Mouse (Mus musculus) macrophage (primary cell): ENCODE measurements around the gene Kif18b. TPM values are rescaled to one million over a fixed set of nuclear protein-coding genes. Genes with fewer than 3 reads are reported as not detected.

Experiments
- H3K27ac ChIP-seq: fragments of 350-480 bp; formaldehyde crosslinking; 2 replicates; pipeline ENCODE4 v1.9.0; 2021
- H3K36me3 ChIP-seq: fragments of 350-480 bp; formaldehyde crosslinking; 2 replicates; pipeline ENCODE4 v1.9.0; 2021; ENCODE audit errors: inconsistent target
- H3K4me3 ChIP-seq: fragments of 350-480 bp; formaldehyde crosslinking; 2 replicates; pipeline ENCODE4 v1.9.0; 2021; ENCODE audit errors: inconsistent target
- H3K79me2 ChIP-seq: fragments of 350-480 bp; formaldehyde crosslinking; 2 replicates; pipeline ENCODE4 v1.9.0; 2021; ENCODE audit errors: inconsistent target
- WGBS: methylation state at CpG from one replicate; pipeline ENCODE4 v1.1.7; 2026; ENCODE audit warnings: inconsistent platforms; ENCODE audit not compliant: missing documents; 5-methylcytosine and 5-hydroxymethylcytosine counted together
- polyA plus RNA-seq: library from polyadenylated mRNA; stranded (reverse); fragments of 250-400 nt; gene quantifications from 3 replicates; pipeline ENCODE4 v1.2.4, GENCODE M21; 2018; ENCODE audit warnings: inconsistent platforms

The Kif18b gene
- polyA plus RNA-seq, 1 experiment from 2014 or later: 2.2 TPM

DNA sequence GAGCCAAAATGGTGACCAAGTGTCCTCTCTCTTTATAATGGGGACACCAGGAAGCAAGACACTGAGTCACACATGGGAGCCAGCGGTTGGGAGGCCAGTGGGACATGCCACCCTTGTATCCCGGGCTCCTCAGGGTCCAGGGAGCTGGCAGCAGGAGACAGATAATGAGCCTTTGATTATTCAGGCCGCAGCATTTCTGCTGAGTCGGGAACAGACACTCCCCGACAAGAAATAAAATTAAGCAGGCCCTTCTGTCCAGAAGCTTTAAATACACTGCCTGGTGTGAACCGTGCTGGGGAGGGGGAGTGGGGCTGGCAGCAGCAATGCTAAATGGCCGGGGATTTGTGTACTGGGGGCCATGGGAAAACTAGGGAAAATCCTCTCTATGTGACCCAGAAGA lies 13.5 kb downstream of the Kif18b start:
- Histone ChIP-seq H3K79me2 (peaks cover 10% of the 10 kb centered on the region; the same call in 1 of the 2 replicates), H3K4me3 (no peak overlapping the region), H3K27ac (no peak overlapping the region), H3K36me3 (0 out of 2 replicates have a peak, but pooled peaks cover 5% of the 10 kb centered on the region)
- WGBS: 93% methylated on average over 6 of the region's 7 CpGs

DNA sequence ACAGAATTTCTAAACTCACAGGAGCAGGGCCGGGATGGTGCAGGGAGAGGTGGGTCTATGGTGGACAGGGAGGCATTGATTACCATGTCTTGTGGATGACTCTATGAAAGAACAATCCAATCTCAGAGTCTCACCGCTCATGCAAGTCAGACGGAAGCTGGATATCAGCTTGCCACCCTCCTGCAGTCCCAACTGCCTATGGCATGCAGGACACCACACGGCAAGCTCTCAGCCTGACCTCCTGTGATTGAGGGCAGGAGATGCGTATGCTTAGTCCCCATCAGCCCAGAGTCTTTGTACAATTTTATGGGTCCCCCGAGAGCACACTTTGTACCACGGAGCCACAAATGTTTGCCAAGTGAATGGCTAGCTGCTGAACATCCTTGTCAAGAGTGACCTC lies 21.3 kb downstream of the Kif18b start:
- 0 out of 2 replicates have a peak, but pooled peaks cover 5% of the 10 kb centered on the region for H3K36me3 ChIP-seq
- no peaks in the 10 kb centered on the region for H3K79me2 ChIP-seq
- H3K27ac ChIP-seq: no peak overlapping the region
- no peak overlapping the region for H3K4me3 ChIP-seq
- WGBS: 92% methylated on average over 7 of the region's 7 CpGs

DNA sequence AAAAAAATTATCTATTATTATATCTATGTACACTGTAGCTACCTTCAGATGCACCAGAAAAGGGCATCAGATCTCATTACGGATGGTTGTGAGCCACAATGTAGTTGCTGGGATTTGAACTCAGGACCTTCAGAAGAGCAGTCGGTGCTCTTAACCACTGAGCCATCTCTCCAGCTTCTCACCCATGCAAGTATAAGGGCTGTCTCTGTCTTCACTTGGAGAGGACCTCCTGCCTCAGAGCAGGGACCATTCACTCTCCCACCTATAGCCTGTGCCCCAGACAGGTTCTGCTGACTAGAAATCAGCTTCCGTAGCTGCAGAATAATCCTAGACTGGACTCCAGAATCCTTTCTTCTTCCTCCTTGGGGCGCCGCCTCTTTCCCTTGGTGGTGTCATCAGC lies 22.8 kb downstream of the Kif18b start:
- Histone ChIP-seq H3K79me2 (no peaks in the 10 kb centered on the region), H3K4me3 (no peak overlapping the region), H3K36me3 (no peaks in the 10 kb centered on the region), H3K27ac (no peak overlapping the region)
- 88% methylated on average over 5 of the region's 5 CpGs for WGBS

DNA sequence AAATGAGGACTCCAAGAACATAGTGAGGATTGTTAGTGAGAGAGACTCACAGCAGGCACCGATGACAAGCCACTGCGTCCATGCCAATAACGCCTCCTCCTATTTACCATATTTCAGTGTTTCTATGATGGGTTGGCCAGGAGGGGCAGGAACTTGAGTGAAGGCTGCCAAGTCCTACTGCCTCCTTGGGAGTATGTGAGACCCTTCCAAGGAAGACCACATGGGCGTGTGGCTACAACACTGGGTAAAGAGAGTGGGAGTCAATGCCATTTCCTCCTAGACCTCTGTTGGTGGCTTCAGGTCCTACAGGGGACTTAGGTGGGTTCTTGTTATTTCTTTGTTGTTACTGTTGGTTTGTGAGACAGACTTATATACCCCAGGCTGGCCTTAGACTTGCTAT lies 23.7 kb downstream of the Kif18b start:
- WGBS: 68% methylated on average over 4 of the region's 4 CpGs
- H3K4me3 ChIP-seq: no peak overlapping the region
- H3K36me3 ChIP-seq: no peaks in the 10 kb centered on the region
- no peak overlapping the region for H3K27ac ChIP-seq
- no peaks in the 10 kb centered on the region for H3K79me2 ChIP-seq

DNA sequence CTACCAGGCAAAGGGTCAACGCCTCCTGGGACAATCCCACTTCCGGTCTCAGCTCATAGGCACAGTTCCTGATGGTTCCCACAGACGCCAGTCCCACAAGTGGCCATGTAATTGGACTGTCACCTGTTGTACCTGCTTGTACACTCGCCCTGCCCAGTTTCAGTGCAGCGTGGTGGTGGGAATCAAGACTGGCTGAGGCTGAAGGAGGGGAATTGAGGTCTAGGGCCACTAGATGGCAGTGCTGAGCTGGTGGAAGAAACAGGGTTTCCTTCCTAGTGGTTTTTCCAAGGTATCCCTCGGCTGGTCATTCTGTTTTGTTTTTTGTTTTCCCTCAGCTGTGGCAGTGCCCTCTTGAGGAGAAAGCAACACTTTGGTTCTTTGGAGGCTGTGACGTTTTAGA lies 24.2 kb downstream of the Kif18b start, which contains the start of gene Gfap:
TSS of gene Gfap (minus strand) at position 150 of the 400 bp plus-strand sequence.
- WGBS: 13% methylated on average over 7 of the region's 7 CpGs
- H3K4me3 ChIP-seq: no peak within 1 kb of the TSS
- no peaks in the 10 kb centered on the region for H3K79me2 ChIP-seq
- H3K27ac ChIP-seq: no peak within 1 kb of the TSS
- H3K36me3 ChIP-seq: no peaks in the 10 kb centered on the region

DNA sequence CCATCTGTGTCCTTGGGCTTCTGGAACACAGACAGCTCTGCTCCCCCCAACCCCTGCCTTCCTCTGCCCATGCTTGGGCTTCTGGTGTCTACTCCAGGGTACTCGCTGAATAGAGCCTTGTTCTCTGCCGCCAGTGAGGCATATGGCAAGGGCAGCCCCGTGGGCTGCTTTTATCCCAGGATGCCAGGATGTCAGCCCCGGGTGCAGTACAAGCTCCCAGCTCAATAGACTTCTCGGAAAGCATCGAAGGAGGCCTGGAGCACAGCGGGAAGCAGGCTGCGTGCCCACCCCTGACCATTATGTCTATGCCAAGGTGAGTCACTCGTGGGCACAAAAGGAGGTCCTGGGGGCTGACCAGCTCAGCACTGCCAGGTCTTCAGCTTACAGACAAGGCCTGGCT lies 26.5 kb downstream of the Kif18b start:
- Histone ChIP-seq H3K79me2 (no peaks in the 10 kb centered on the region), H3K36me3 (no peaks in the 10 kb centered on the region), H3K4me3 (no peak overlapping the region), H3K27ac (no peak overlapping the region)
- WGBS: 90% methylated on average over 9 of the region's 9 CpGs

DNA sequence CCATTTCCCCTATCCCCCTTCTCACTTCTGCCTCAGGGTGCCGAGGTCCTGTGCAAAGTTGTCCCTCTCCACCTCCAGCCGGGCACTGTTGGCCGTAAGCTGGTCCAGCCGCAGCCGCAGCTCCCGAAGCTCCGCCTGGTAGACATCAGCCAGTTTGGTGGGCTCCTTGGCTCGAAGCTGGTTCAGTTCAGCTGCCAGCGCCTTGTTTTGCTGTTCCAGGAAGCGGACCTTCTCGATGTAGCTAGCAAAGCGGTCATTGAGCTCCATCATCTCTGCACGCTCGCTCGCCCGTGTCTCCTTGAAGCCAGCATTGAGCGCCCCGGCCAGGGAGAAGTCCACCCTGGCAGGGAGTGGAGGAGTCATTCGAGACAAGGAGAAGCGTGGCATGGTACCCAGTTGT lies 28.3 kb downstream of the Kif18b start:
- H3K4me3 ChIP-seq: no peak overlapping the region
- H3K79me2 ChIP-seq: no peaks in the 10 kb centered on the region
- no peak overlapping the region for H3K27ac ChIP-seq
- WGBS: 88% methylated on average over 20 of the region's 20 CpGs
- no peaks in the 10 kb centered on the region for H3K36me3 ChIP-seq

DNA sequence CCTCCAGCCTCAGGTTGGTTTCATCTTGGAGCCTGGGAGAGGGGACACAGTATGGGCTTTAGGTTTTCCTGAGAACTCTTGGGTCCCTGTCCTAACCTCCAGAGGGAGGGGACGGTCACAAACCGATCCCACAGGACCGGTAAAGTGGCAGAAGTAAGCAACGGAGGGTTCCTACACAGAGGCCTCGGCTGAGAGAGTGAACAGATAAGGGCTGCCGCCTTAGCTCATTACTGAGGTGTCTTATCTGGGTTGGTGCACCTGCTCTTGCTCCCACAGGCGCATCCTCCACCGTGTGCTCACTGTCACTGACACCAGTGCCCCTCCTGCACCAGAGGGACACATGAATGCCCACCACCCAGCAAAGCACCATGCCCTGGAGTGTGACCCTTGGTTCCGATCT lies 29.1 kb downstream of the Kif18b start:
- Histone ChIP-seq H3K36me3 (no peaks in the 10 kb centered on the region), H3K4me3 (no peak overlapping the region), H3K27ac (no peak overlapping the region), H3K79me2 (no peaks in the 10 kb centered on the region)
- WGBS: 94% methylated on average over 8 of the region's 9 CpGs

DNA sequence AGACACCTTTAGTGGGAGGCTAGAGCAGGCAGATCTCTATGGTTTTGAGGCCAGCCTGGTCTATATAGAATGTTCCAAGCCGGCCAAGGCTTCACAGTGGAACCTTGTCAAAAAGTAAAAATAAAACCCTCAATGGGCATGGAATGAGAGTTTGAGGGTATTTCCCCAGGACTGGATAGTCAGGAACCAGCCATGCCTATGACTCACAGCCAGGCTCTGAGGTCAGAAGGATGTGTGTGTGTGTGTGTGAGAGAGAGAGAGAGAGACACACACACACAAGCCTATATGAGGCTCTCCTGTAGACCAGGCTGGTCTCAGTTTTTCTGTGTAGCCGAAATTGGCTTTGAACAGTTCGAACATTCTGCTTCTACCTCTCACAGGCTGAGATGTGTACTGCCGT lies 30.2 kb downstream of the Kif18b start:
- H3K36me3 ChIP-seq: no peaks in the 10 kb centered on the region
- WGBS: 92% methylated on average over 4 of the region's 4 CpGs
- H3K27ac ChIP-seq: no peak overlapping the region
- H3K4me3 ChIP-seq: no peak overlapping the region
- no peaks in the 10 kb centered on the region for H3K79me2 ChIP-seq

DNA sequence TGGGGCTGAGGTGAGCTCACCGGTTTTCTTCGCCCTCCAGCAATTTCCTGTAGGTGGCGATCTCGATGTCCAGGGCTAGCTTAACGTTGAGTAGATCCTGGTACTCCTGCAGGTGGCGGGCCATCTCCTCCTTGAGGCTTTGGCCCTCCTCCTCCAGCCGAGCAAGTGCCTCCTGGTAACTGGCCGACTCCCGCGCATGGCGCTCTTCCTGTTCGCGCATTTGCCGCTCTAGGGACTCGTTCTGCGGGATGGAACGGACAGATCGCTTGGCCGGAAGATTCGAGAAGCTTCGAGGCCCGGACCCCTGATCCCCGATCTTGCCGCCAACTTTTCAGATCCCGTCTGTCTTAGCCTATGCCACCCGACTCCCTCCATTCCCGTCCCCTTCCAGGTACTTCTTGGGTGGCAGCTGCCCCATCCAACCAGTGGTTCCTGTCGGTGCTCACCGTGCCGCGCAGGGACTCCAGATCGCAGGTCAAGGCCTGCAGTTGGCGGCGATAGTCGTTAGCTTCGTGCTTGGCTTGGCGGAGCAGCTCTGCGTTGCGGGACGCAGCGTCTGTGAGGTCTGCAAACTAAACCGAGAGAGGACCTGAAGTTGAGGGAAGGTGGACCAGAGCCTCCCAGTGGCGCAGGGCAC lies 31.8 kb downstream of the Kif18b start:
- H3K36me3 ChIP-seq: no peaks in the 10 kb centered on the region
- no peaks in the 10 kb centered on the region for H3K79me2 ChIP-seq
- WGBS: 6% methylated on average over 43 of the region's 43 CpGs
- H3K27ac ChIP-seq: no peak overlapping the region
- H3K4me3 ChIP-seq: no peak overlapping the region

DNA sequence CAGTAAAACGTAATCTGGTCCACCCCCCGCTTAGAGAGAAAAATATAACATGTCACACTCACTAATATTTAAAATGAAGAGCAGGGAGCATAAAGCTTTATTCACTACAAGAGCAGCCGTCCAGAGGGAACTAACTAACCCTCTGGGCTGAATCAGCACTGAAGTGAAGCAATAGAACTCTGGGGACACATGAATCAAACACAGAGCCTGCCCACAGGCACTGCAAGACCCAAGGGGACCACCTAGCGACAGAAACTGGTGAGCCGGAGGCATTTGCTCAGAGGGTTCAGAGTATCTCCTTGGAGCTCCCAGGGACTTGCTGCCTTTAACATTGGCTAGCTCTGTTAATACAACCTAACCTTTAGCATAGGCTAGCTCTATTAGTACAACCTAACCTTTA lies 34.8 kb downstream of the Kif18b start:
- Histone ChIP-seq H3K79me2 (no peaks in the 10 kb centered on the region), H3K4me3 (no peak overlapping the region), H3K27ac (no peak overlapping the region), H3K36me3 (no peaks in the 10 kb centered on the region)
- WGBS: 90% methylated on average over 5 of the region's 5 CpGs

DNA sequence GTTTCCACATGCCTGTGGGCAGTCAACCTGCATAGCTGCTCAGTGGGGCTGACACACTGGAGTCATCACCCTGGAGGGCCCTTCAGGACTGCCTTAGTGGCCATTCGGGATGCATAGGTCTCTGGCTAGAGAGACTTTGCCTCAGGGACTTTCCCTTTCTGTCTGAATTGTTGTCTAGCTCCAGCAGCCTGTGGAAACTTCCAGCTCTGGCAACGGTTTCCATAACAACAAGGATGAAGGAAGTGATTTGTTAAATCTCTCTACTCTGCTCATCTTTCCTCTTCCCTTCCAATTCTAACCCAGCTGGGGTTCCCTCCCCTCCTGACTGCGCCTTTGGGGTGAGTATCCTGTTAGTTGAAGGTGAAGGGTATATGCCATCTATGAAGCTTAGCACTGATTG lies 36.8 kb downstream of the Kif18b start:
- no peaks in the 10 kb centered on the region for H3K36me3 ChIP-seq
- no peak overlapping the region for H3K27ac ChIP-seq
- no peak overlapping the region for H3K4me3 ChIP-seq
- no peaks in the 10 kb centered on the region for H3K79me2 ChIP-seq
- WGBS: 63% methylated on average over 3 of the region's 3 CpGs

DNA sequence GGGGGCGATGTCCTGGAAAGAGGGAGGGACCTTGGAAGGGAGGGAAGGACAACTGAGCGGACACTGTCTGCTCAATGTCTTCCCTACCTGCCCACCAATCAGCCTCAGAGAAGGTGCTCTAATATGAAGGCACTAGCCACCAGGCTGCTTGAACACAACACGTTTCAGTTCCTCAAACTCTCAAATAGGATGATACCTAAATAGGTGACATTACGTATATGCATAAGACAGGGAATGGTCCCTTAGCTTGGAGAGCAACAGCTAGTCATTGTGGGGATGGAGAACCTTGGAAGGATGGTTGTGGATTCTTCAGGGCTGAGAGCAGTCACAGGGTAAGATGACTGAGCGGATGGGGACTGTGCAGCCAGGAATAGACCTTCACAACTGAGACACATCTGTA lies 37.5 kb downstream of the Kif18b start:
- H3K4me3 ChIP-seq: no peak overlapping the region
- 76% methylated on average over 5 of the region's 5 CpGs for whole genome bisulfite sequencing
- no peak overlapping the region for H3K27ac ChIP-seq
- no peaks in the 10 kb centered on the region for H3K36me3 ChIP-seq
- no peaks in the 10 kb centered on the region for H3K79me2 ChIP-seq

DNA sequence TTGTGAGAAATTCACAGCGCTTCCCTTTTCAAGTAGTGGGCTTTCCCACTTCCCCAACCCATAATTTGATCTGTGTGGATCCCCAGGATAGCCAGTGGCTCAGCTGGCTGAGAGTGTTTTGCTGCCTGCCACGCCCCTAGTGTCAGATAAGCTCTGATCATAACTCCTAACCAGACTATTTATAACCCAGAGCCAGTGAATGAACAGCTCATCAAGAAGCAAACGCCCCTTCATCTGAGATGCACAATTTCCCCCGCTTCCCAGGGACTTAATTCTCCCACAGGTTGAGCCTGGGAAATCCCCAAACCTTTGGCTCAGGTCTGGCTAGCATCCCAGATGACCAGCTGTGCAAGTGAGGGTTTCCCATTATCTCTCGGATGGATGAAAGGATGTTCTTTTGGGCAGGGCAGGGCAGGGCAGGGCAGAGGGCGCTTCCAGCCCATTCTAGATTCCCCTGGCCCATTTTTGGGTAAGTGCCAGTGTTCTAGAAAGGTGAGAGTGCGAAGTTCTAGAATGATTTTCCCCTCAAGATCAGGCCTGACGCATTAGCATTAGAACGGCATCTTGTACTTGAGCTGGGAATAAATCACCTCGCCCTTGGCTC lies 40.2 kb downstream of the Kif18b start, which contains the start of gene Fam187a:
TSS of gene Fam187a (plus strand) at position 554 of the 604 bp plus-strand sequence.
- peaks cover 9% of the 10 kb centered on the region for H3K79me2 ChIP-seq
- no peak within 1 kb of the TSS for H3K27ac ChIP-seq
- WGBS: 70% methylated on average over 10 of the region's 10 CpGs
- H3K36me3 ChIP-seq: no peaks in the 10 kb centered on the region
- no peak within 1 kb of the TSS for H3K4me3 ChIP-seq

DNA sequence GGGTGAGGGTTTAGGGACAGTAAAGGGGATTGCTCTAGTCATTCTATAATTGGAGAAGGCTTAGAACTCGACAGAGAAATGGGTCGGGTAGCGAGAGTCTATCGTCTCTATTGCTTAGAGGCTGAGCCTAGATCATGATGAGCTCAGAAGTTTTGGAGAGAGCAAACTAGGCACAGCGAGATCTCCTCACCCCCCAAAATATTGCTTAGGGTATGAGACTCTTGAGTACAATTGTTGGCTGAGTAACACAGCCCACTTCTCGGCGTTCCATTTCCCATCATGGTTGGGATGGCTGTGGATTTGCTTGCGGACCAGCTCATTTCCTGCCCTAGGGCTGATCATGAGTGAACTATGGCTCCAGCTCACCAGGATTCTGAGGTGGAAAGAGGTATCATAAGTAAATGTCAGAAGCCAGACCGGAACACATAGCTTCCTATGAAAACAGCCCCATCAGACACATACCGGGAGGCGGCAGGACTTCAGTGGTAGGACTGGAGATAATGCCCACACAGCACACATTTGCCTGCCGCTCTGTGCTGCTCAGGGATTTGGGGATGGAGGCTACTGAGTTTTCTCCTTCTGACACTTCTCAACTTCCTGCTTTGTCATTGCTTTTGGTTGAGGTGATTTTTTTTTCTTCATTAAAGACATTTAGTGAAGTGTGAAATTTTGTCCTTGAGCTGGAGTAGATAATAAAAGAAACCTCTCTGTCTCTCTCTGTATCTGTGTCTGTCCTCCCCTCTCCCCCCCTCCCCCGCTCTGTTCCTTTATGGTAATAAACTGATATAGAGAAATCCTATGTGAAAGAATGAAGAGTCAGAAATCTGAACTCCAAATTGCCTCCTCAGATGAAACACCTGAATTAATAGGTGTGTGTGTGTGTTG lies 43.4 kb downstream of the Kif18b start:
- WGBS: 17% methylated on average over 13 of the region's 13 CpGs

More for the DNA sequence above, 43.4 kb downstream of the Kif18b start:
- Histone ChIP-seq H3K79me2 (peaks cover 24% of the 10 kb centered on the region), H3K36me3 (peaks cover 10% of the 10 kb centered on the region; the same call in 1 of the 2 replicates), H3K27ac (peak overlapping the region; percentile 82), H3K4me3 (peak overlapping the region; percentile 36)
